Mouse (Mus musculus): Measurements from ENCODE around the gene Polm.

The Polm gene

DNA sequence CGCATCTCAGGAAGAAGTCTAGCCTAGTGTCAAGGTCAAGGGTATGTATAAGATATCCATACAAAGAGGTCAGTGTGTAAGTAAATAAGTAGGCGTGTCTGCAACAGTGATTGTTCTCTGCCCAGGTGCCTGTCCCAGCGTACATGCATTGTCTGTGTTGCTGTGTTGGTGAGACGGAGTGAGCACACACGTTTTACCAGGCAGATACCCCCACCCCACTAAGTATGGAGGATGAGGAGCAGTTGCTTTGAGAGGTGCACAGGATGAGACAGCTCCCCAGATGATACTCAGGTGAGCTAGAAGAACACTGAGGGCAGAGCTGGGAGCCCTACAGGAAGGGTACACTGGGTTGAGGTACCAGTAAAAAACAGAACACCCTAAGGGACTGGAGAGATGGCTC lies 33.6 kb downstream of the Polm start:
- no peak for DNase-seq (ENCODE audit: low spot score in 2 of 2)

DNA sequence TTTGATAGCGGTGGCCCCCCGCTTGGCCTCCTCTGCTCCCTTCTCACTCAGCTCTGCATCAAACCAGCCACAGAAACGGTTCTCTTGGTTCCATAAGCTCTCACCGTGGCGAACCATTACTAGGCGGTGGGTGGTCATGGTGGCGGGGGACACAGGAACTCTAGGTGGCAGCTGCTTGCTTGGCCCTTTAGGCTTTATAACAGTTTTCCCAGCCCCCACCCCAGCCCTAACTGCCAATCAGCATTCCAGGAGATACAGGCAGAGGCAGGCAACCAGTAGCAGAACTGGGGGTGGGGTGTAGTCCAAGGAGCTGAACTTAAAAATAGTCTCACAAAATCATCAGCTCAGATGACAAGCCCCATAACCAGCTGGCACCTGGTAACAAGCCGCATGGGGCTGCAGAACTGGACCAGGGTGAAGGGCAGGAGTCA lies 34.2 kb downstream of the Polm start, which contains the start of gene Pgam2:
Gene Pgam2 (minus strand): TSS at position 183 of the 431 bp plus-strand sequence.
- no peak for DNase-seq (ENCODE audit: low spot score in 2 of 2)

DNA sequence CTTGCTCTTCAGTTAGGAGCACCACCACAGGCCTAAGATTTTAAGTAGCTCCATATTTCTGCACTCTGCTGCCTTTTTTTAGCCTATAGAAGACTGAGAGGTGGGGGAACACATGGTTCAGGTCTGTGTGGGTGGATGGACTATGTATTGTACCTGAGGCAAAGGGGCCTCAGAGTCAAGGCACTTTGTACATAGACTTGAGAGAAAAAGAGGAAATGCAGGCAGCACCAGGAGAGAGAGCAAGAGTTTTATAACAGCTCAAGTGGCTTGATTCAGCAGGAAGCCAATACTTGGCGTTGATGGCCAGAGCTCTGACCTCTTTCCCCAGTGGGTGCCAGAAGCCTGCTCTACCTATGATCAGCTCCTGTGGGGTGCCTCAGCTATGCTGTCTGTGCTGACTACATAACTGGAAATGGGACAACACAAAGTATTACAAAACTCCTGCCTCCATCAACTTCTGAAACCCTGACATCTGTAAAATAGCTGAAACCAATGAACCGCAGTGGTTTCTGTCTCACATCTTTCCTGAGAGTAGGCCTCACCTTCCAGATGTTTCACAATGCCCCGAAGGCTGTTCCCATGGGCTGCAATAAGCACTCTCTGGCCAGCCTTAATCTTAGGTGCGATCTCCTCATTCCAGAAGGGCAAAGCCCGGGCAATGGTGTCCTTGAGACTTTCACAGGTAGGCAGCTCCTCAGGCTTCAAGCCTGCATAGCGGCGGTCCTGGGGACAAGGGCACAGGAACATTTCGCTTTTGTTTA lies 35.2 kb downstream of the Polm start:
- no peak for DNase-seq (ENCODE audit: low spot score in 2 of 2)

DNA sequence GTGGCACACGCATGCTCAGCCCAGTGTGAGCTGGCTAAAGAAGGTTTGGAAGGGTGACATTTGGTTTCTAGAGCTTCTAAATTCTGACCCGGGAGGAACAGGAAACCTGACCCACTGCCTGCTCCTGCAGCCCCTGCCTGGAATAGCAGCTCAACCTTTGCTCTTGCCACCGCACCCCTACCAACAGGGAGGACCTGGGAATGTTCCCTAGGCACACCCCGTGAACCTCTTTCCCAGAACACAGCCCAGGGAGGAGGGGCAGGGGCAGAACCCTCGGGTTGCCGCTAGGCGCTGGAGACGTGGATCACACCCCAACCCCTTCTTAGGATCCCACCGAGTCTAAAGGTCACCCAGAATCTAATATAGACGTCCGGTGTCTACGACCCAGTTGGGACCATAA lies 35.8 kb downstream of the Polm start:
- DNase-seq (ENCODE audit: low spot score in 2 of 2), result no peak

DNA sequence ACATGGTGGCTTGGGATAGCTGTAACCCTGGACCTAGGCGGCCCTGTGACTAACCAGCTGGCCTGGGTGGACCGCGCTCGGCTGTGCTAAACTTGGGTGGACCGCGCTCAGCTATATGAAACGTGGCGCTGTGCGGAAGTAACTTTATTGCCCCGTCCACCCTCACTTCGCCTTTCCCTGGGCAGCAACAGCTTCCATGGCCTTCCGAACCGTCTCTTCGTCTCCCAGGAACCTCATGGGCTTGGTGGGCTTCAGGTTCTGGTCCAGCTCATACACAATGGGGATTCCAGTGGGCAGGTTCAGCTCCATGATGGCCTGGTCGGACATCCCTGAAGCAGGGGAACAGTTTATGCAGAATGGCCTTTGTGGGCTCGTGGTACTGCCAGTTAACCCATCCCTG lies 36.3 kb downstream of the Polm start:
- DNase-seq (ENCODE audit: low spot score in 2 of 2), result no peak

DNA sequence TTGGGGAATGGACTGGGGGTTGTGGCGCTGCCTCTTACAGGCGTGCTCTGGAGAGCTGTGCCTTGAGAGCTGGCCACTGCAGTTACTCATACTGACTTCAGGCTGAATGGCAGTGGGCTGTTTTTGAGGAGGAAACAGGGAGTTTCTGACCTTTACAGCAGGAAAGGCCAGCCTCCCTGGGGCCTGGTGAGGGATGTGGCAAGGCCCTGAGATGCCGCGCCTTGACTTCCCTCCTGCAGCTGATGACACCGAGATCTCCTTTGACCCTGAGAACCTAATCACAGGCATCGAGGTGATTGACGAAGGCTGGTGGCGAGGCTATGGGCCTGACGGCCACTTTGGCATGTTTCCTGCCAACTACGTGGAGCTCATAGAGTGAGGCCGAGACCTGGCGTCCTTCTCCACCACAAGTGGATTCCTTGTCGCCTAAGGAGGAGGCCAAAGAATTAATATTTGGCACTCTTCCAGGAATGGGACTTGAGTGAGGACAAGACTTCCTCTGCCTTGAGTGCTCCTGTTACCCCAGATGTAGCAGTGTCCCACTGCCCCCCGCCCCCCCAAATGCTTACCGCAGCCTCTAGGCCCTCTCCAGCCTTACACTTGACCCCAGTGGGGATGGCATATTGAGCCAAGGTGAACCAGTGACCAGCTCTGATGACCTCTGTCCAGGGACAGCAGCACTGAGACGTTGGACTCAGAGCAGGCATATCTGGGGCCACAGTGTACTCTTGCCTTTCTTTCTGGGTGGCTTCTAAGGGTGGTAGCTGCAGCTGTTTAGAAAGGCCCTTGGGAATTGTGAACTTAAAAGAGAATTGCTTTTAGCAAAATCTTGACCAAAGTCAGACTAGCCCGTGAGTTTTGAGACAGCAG lies 38.0 kb downstream of the Polm start:
- DNase-seq (ENCODE audit: low spot score in 2 of 2), result no peak

DNA sequence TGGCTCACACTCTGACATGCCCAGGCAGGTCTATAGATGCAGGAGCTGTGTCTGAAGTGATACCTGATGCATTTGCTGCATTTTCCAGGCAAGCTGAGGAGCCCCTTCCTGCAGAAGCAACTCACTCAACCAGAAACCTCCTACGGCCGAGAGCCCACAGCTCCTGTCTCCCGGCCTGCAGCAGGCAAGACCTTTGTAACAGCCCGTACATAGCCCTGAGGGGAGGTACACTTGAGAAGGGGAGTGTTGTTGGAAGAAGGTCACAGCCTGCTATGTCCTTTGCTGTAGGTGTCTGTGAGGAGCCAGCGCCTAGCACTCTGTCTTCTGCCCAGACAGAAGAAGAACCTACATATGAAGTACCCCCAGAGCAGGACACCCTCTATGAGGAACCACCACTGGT lies 39.9 kb downstream of the Polm start:
- DNase-seq (ENCODE audit: low spot score in 2 of 2), result no peak

DNA sequence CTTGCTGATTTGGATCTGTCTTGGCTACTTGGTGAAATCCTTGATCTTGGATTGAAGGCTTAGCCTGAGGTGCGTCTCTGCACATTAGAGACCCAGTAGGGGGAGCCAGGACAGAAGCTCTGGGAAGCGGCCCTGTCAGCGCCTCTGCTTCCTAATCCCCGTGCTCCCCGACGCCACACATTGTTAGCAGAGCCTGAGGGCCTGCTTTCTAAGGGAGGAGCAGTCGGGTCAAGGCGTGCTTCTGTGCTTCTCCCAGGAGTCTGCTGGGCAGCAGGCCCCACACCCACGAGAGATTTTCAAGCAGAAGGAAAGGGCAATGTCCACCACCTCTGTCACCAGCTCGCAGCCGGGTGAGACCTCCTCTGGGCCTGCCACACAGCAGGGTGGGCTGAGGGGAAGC lies 40.4 kb downstream of the Polm start:
- no peak for DNase-seq (ENCODE audit: low spot score in 2 of 2)

DNA sequence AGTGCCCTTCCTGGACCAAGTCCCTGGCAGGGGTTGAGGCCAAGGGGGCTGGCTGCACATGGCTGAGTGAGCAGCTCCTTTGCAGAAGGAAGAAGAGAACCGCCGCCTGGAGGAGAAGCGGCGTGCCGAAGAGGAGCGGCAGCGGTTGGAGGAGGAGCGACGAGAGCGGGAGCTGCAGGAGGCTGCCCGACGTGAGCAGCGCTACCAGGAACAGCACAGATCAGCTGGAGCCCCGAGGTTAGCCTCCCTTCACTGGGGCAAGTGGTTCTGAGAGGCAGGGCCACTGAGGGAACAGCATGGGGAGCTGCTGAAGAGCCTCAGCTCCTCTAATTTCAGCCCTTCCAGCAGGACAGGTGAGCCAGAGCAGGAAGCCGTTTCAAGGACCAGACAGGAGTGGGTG lies 40.9 kb downstream of the Polm start:
- no peak for DNase-seq (ENCODE audit: low spot score in 2 of 2)

DNA sequence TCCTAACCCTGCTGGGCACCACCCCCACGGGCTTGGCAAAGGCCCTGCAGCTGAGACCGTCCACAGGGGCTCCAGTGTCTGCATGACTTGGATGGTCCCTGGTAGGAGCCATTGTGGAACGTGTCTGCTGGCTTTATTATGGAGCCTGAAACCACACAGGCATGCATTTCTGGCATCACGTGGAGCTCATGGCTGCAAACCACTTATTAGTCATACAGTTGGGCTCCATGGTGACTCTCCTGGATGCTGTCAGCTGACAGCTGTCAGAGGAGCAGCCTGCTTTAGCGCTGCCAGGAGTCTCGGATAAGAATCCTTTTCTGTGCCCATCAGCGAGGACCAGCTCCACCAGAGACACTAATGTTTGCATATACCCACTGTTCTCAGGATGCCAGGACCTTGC lies 42.1 kb downstream of the Polm start:
- DNase-seq (ENCODE audit: low spot score in 2 of 2), result no peak

DNA sequence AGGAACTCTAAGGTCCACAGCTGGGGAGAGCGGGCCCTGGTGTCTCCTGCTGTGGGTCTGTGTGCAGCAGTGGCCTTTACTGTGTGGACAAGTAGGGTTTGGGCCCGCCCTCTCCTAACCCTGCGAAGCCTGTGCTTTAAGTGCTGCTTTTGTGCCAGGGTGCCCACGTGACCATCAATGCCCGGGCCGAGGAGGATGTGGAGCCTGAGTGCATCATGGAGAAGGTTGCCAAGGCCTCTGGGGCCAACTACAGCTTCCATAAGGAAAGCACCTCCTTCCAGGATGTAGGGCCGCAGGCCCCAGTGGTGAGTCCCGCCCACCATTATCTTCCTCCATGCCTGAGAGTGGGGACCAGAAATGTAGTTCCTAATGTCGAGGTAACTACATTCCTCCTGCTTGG lies 42.5 kb downstream of the Polm start:
- no peak for DNase-seq (ENCODE audit: low spot score in 2 of 2)

DNA sequence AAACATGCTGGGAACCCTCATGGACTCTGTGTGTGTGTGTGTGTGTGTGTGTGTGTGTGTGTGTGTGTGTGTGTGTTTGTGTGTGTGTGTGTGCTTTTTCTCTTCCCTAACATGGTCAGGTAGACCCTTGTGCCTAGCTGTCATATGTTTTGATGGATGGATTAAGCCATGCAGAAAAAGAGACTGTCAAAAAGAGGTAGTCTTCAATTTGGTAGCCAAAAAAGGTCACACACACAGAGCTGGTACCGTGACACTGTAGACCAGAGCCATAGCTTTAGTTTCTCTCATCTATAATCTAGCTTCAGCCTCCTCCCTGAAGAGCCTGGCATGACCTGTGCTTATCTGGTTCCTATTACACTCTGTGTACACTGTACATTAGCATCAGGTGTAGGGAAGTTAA lies 47.4 kb downstream of the Polm start:
- no peak for DNase-seq (ENCODE audit: low spot score in 2 of 2)

DNA sequence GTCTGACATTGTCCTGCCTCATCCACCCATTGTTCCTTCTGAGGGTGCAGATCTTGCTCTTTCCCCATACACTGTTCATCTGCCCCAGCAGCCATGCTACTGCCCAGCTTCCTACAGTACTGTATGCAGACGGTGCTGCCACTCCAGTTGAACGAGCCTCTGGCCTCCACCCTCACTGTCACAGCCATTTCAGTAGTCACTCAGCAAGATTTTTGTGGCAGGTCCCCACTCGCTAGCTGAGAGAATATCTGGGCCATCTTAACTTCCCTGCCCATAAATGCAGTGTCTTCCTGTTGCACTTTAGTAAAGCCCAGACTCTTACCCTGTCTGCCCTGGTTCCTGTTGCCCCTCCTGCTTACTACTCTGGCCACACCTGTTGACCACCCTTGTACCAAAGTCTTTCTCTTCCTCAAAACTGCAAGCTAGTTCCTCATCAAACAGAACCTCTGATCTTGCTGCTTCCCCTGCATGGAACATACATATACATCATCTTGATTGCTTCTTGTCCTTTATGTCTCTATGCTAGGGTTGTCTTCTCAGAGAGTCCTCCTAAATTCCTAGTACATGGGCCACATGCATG lies 48.0 kb downstream of the Polm start:
- no peak for DNase-seq (ENCODE audit: low spot score in 2 of 2)

DNA sequence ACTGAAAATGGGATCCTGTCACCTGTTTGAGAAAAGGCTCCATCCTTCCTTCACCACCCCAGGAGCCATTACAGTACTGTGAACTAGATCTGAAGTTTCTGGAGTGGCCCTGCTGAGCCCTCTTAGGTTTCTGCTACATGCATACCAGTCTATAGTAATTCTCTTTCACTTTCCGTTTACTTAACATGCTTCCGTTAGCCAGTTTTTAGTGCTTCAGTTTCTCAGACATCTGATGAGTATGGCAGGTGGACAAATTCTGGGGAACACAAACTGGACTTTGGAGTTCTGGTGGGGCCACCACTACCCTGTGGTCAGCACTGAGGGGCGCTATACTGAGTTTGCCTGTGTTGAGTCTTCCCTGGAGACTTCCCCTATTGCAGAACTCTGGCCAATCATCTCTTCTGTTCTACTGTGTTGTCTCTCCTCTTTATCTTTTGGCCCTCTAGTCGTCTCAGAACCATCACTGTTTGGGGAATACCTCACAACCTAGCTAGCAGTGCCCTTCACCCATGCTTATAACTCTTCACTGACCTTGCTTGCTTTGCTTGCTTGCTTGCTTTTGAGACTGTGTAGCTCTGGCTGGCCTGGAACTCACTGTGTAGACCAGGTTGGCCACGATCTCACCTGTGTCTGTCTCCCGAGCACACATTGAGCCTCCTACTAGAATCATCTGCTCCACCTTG lies 48.6 kb downstream of the Polm start:
- DNase-seq (ENCODE audit: low spot score in 2 of 2), result no peak

DNA sequence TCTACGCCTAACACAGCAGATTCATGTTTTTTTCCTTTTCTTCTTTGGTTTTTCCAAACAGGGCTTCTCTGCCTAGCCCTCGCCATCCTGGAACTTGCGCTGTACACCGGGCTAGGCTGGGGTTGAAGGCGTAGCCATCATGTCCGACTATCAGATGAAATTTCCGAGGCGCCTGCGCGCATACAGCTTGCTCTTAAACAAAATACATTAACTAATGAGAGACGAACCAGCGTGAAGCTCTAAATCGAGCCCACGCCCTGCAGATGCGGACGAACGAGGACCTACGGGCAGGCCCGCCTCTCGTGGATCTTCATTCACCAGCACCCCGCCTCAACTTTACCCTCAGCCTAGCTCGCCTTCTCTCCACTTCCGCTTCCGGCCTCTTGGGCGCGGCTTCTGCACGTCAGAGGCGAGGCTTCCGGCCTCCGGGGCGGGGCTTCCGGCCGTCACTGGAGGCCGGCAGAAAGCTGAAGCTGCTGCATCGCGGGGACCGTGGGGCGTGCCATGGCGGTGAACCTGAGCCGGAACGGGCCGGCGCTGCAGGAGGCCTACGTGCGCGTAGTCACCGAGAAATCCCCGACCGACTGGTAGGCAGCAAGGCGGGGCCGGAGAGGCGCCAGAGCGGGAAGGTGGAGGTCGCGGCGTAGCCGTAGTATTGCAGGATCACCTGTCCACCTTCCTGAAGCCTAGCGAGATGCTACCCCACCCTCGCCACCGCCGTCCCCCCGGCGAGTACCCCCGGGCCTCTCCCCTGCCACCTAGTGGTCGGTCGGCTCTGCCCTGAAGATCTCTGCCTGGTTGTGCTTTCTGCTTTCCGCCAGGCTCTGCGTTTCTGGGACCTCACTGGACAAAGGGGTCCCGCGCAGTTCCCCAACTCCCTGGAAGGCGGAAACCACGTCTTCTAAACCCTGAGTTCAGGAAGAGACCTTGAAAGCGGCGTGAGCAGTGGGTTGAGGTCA lies 49.5 kb downstream of the Polm start, which contains the start of gene Dbnl:
Gene Dbnl (plus strand): TSS at position 433 of the 959 bp plus-strand sequence.
- peak; percentile 92 to 94 for DNase-seq (ENCODE audit: low spot score in 2 of 2)

DNA sequence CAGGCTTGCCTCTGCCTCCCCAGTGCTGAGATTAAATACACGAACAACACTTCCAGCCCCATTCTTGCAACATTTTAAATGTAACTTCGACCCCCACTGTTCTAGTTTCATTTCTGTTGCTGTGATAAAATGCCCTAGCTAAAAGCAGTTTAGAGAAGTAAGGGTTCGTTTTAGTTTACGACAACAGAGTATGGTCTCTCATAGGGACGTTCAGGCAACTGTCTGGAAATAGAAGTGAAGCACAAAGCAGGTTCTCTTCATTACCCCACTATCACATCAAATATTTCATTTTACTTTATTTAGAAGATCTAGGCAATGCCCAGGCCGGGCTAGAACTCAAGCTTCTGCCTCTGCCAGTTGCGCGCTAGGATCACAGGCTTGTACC lies 50.2 kb downstream of the Polm start:
- no peak for DNase-seq (ENCODE audit: low spot score in 2 of 2)

DNA sequence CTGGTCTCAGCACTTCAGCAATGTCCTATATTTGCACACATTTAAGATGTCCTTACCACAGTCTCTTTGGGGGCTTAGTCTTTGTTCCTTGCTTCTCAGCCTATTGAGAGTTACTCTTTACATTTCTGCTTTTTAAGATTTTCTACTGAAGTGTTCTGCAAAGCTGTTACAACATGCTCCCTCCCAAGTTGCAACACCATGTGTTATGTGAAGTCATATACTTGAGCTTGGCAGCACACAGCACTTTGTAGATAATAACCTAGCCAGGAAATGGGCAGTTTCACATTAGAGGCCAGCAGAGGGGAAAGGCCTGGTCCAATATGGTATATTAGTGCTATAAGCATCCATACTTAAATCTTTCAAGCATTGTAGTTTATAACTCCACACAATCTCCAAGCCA lies 52.1 kb downstream of the Polm start:
- no peak for DNase-seq (ENCODE audit: low spot score in 2 of 2)

DNA sequence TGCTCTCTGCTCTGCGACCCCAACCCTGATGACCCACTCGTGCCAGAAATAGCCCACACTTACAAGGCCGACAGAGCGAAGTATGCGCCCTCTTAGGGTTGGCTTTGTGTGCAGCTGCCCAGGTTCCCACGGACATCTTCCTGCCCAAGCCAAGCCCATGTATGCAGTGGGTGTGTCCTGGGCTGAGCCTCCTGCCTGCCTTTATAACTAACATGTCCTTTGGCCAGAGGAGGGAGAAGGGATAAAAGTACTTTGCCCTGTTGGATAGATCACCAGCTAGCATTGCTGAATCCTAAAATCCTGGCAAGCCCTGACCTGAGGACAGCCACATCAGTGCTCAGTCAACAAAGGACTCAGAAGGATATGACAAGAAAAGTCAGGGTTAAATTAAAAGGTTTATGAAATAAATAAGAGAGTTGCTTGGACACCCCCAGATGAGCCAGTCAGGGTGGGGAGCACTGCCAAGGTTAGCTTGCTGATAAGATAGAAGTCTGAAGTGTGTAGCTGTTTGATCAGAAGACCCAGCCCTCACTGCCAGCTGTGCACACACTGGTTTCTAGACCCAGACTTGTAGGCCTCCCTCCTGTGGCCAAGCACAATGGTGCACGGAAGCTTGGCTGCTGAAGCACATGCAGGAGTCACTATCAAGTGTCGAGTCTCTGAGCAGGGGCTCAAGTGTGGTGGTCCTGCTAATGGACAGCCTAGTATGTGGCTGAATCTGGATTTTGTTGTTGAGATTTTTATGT lies 55.4 kb downstream of the Polm start:
- no peak for DNase-seq (ENCODE audit: low spot score in 2 of 2)

DNA sequence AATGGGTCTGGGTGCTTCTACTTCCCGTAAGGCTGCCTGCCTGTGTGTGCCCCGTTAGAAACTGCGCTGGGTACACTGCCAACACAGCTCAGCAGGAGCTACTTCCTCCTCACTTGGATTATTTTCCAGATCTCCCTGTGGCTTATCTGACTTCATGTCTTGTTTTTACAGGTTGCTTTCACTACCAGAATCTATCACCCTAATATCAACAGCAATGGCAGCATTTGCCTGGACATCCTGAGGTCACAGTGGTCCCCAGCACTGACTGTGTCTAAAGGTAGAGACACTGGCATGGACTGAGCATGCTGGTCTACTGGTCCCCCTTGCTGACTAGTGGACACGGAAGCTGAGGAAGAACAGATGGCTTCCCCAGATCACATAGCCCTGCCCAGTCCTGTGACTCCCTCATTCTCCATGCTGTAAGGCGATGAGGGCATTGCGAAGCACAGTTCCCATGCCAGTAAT lies 57.7 kb downstream of the Polm start:
- no peak for DNase-seq (ENCODE audit: low spot score in 2 of 2)

DNA sequence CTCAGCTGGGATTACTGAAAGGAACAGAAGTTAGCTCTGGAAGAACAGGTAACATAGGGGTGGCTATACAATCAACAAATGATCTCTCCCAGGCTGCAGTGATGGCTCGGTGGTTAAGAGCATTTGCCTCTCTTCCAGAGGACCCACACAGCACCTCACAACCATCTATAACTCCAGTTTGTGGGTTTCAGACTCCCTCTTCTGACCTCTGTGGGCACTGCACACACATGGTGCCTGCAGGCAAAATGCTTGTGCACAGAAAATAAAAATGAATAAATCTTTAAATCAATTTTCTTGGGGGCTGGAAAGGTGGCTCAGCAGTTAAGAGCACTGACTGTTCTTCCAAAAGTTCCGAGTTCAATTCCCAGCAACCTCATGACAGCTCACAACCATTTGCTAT lies 59.3 kb downstream of the Polm start:
- DNase-seq (ENCODE audit: low spot score in 2 of 2), result no peak

Data from frontal cortex, postnatal 10 days (tissue).